Mouse (Mus musculus) adipose tissue, adult 10 weeks (tissue): ENCODE measurements around the gene Slc35f6. TPM values are rescaled to one million over a fixed set of nuclear protein-coding genes. Genes with fewer than 3 reads are reported as not detected.

Source experiments
- polyA plus RNA-seq: library from polyadenylated mRNA; stranded (reverse); fragments of 350-450 nt; fragmentation: Illumina TruSeq; extraction: RNeasy Lipid Tissue Mini Kit (QIAGEN cat#74804); gene quantifications from one replicate; pipeline ENCODE4 v1.2.3, GENCODE M21; 2014; ENCODE audit warnings: low read depth, low replicate concordance

Slc35f6 gene
- 23.2 TPM for polyA plus RNA-seq

GRCm38 (mm10) chr5:30647815-30648560 lies at the start of gene Slc35f6:
TSS of gene Slc35f6 (plus strand) at chr5:30647933.

GRCm38 (mm10) chr5:30666391-30667195 lies 18.9 kb downstream of the Slc35f6 start, which contains the start of gene Cenpa:
TSS of gene Cenpa (plus strand) at chr5:30666777.

Other genes with a start within 250 kb of the Slc35f6 start
- 9.4 TPM for gene Otof, start 186.0 kb upstream of the Slc35f6 start, polyA plus RNA-seq
- gene 1700001C02Rik, start 181.9 kb upstream of the Slc35f6 start, polyA plus RNA-seq: 7.7 TPM
- gene Cib4, start 102.1 kb upstream of the Slc35f6 start, polyA plus RNA-seq: 0.61 TPM
- gene Kcnk3, start 59.8 kb upstream of the Slc35f6 start, polyA plus RNA-seq: 4.3 TPM
- 7.2 TPM for gene Cenpa, start 18.8 kb downstream of the Slc35f6 start, polyA plus RNA-seq
- 1.2 TPM for gene Dpysl5, start 63.6 kb downstream of the Slc35f6 start, polyA plus RNA-seq
- gene Mapre3, start 166.7 kb downstream of the Slc35f6 start, polyA plus RNA-seq: 29.3 TPM
- gene Tmem214, start 220.1 kb downstream of the Slc35f6 start, polyA plus RNA-seq: 63.2 TPM
- 24.3 TPM for gene Agbl5, start 240.8 kb downstream of the Slc35f6 start, polyA plus RNA-seq